Mouse (Mus musculus) 3T3-L1 (cell line): Measurements from ENCODE around the gene Gm44805.

Experiments used
- DNase-seq: peaks from one replicate; pipeline ENCODE4 v3.0.0-alpha.2; 2015; ENCODE audit warnings: low read depth, low spot score

Gene Gm44805

DNA sequence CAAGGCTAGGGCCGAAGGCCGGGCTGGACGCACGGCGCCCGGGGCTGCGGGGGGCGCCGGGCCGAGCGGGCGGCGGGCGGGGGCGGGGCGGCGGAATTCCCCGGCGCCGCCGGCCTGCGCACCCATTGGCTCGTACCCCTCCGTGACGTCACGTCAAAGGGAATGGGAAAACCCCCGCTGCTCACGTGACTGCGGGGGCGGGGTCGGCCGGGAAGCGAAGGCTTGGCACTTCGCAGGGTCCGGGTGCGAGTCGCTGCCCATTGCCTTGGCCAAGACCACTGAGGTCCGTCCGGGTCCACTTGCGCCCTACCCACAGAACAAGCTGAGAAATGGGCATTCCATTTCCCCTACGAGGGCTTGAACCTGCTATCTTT lies 51.9 kb downstream of the Gm44805 start, which contains the start of gene Relb:
Gene Relb, minus strand, starts transcription at position 78 of the 374 bp plus-strand sequence.
- peak; percentile 72 for DNase-seq

DNA sequence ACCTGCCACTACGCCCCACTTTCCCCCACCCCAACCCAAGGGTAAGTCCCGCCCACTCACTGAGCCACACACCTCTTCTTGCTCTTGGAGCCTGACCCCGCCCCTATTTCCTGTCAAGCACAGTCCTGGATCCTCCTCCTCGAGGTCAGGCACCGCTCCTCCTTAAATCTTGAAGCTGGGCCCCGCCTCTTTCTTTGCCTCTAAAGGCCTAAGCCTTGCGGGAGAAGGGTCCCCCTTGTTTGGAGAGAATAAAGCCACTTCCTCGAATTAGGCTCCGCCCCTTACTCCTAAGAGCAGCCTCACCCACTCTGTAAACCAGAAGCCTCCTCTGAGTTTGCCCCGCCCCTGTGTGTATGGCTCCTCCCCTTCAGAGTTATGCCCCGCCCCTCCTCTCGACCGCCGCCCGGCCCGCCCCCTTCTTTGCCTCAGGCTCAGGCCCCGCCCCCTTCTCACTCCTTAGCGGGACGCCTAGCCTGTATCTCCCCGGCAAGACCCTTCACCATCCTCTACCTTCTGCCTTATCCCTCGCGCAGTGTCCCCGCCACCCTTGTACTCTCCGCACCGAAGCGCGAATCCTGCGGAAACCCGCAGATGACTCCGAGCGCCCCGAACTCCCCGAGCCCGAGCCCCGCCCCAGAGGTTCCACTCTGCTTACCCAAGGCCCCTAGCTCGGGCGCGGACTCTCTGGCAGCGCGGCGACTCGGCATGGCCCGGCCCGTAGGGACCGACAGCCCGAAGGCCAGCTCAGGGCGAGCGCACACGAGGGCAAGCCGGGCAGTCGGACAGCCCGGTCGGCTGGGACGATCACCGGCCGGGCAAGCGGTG lies 52.5 kb downstream of the Gm44805 start:
- peak; percentile 99 for DNase-seq

DNA sequence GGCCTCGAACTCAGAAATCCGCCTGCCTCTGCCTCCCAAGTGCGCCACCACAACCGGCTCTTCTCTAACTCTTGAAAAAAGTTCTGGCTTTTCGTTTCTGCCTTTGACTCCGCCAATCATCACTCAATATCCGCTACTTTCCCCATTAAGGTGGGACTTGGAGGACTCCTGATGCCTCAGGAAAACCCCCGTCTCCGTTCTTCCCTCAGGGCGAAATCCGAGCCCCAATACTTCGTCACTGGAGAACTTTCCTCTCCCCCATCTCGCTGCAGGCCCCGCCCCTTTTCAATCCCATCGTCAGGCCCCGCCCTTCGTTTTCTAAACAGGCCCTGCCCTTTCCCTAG lies 53.1 kb downstream of the Gm44805 start:
- no peak for DNase-seq

DNA sequence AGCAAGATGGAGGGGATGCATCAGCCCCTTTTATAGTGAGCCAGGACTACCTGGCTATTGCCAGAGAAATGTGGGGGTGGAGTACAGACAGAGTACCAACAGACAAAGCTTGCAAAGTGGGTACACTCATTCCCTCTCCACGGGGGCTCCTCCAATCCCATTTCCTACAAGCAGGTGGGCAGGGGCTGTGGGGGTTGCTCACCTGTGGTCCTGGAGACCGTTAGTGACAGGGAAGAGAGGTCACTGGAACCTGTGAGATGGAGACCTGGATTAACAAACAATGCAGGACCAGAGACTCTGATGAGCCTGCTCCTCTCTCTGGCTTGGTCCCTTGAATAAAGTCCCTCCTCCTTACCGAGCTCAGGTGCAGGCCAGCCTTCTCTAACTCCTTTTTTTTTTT lies 53.5 kb downstream of the Gm44805 start:
- DNase-seq: no peak

DNA sequence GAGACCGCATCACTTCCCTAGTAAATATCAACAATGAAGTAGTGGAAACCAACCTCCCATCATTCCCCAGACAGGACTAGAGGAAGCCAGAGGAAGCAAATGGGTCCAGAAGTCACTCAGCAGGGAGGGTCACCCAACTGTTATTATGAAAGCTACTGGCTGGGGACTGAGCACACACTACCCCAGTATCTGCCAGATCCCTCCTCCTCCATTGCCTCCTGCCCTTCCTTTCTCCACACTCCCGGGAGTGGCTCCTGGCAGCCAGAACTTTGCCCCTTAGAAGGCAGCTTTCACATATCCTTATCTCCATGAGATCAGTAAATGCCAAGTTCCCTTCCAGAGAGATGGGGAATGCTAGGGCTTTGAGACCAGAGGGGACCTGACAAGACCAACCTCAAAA lies 57.8 kb downstream of the Gm44805 start:
- no peak for DNase-seq

DNA sequence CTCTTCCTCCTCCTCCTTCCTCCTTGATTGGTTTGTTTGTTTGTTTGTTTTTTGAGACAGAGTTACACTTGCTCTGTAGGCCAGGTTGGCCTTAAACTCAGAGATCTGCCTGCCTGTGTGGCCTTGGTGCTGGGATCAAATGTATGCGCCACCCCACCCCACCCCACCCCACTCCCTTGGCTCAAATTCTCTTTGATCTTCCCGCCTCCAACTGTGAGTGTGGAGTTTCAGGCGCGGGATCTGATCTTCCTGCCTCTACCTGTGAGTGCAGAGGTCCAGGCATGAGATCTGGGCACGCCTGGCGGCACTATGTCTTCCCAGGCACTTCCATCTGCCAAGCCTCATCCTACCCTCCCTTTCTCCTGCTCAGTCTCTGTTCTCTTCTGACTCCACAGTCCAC lies 59.0 kb downstream of the Gm44805 start:
- no peak for DNase-seq
